Mouse (Mus musculus): ENCODE data around the gene Fam13c.

GRCm38 (mm10) chr10:70598081-70598515, 157.8 kb downstream of the Fam13c start:
- no peak for TF ChIP-seq CTCF (IDR thresholded peaks at IDR 0.05; ENCODE audit: low read depth, low read length)
- no peak for TF ChIP-seq POLR2A (IDR thresholded peaks at IDR 0.05; ENCODE audit: borderline replicate concordance, low read depth, low read length)
